Mouse (Mus musculus): Measurements from ENCODE around the gene Gsta2.

DNA sequence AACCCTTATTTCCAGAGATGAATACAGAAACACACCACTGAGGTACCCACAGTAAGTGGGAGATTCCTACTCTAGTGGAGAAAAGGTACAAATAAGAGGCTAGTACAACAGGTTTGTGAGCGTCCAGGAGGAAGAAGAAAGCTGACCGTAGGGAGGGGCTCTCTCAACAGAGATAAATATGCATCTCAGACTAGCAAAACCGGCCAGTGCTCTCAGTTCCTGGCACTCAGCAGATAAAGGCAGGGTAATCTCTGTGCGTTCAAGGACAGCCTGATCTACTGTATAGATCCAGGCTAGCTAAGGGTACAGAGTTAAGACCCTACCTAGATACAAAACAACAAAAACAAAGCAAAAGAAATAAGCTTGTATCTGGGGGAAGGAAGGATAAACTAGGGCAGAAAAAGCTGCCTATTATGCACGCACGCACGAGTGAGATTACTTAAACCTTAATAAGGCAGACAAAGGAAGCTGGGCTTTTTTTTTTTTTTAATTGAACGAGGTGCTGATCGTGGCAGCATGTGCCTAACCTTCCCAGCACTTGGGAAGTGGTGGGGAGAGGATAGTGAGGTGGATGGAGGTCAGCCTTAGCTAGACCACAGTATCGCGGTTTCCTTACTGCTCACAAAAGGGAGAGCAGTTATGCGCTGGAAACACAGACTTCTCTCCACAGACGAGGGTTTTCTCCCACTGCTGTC is 10.4 kb upstream of the Gsta2 start:
- no peak for TF ChIP-seq POLR2A (IDR thresholded peaks at IDR 0.05; ENCODE audit: extremely low read depth, insufficient read depth, low read length)
- TF ChIP-seq CTCF (IDR thresholded peaks at IDR 0.05; ENCODE audit: low read depth, low read length): no peak
